Mouse (Mus musculus) spleen, adult 2 months (tissue): ENCODE results near the gene Grm1.

Source experiments
- CTCF ChIP-seq: fragments of 200-500 bp; IDR thresholded peaks from 2 replicates; pipeline ENCODE4 v1.5.1; 2011; ENCODE audit warnings: mild to moderate bottlenecking, inconsistent platforms; ENCODE audit not compliant: insufficient read depth, insufficient read length, insufficient replicate concordance; ENCODE audit errors: extremely low read depth
- POLR2A ChIP-seq: fragments of 200-500 bp; IDR thresholded peaks from 2 replicates; pipeline ENCODE4 v1.6.1; 2011; ENCODE audit warnings: low read depth, low read length, inconsistent platforms

- TF ChIP-seq CTCF (no peak), POLR2A (no peak)
Observed at GRCm38 (mm10) chr10:10700903-10701302, 381.3 kb downstream of the Grm1 start.
